In genomic region chr19:60463896-60464295, GRCm38 (mm10) we compare ENCODE assay signal across 8 mouse cellular contexts. TPM values are rescaled to one million over a fixed set of nuclear protein-coding genes. Genes with fewer than 3 reads are reported as not detected.
DNase-seq lines count a peak whose midpoint lies in the region; ATAC-seq and TF ChIP-seq lines count a peak whose summit lies in the region.

No protein-coding gene starts in this region.

- peak; percentile 8 for DNase-seq in urinary bladder, adult 18-20 months (ENCODE audit: low spot score in 2 of 2)
- DNase-seq in urinary bladder, postnatal 10 days (ENCODE audit: low spot score) = no peak
- DNase-seq in cerebellum, postnatal 36 days = peak; percentile 67
- peak; percentile 63 for DNase-seq in heart, adult 8-10 months (ENCODE audit: low spot score)
- DNase-seq in layer of hippocampus, adult 11-12 months (ENCODE audit: low spot score) = peak; percentile 81
- DNase-seq in lung, postnatal 0 days (ENCODE audit: low spot score) = peak; percentile 84
- DNase-seq in telencephalon, adult 2 months (ENCODE audit: low read depth, low spot score) = peak; percentile 96
- DNase-seq in thymus, postnatal 36 days = no peak

- no peaks in the 10 kb centered on the region for H3K9me3 ChIP-seq in lung, postnatal 0 days (ENCODE audit: low read length)

- peaks cover 26% of the 10 kb centered on the region; the same call in 1 of the 2 replicates for H3K27me3 ChIP-seq in lung, postnatal 0 days (replicated peaks; ENCODE audit: insufficient read depth, low read length)

- 6% methylated on average over 3 of the region's 3 CpGs for WGBS in lung, postnatal 0 days

- TF ChIP-seq EP300 in lung, postnatal 0 days (IDR thresholded peaks at IDR 0.05) = no peak

- no peak overlapping the region for H3K4me3 ChIP-seq in lung, postnatal 0 days (ENCODE audit: low read depth, low read length)

- H3K4me2 ChIP-seq in lung, postnatal 0 days (replicated peaks; ENCODE audit: low read depth, low read length) = no peak overlapping the region

- no peak overlapping the region for H3K9ac ChIP-seq in lung, postnatal 0 days (replicated peaks; ENCODE audit: low read depth)

- H3K36me3 ChIP-seq in lung, postnatal 0 days (ENCODE audit: insufficient read depth, low read length) = no peaks in the 10 kb centered on the region

- peak; percentile 72 for ATAC-seq in lung, postnatal 0 days

- H3K27ac ChIP-seq in lung, postnatal 0 days (ENCODE audit: low read length) = no peak overlapping the region

- no peak for TF ChIP-seq CTCF in lung, postnatal 0 days (IDR thresholded peaks at IDR 0.05)

- H3K4me1 ChIP-seq in lung, postnatal 0 days (ENCODE audit: insufficient read depth, low read depth, low read length) = 0 out of 2 replicates have a peak, but pooled peaks cover 9% of the 10 kb centered on the region

RNA-seq across cellular contexts. Expression of gene Prlhr, which starts 4.2 kb away (rescaled TPM):
- not detected for total RNA-seq in heart, adult 8-10 months (2022)
- not detected in 2 replicates for polyA plus RNA-seq in lung, postnatal 0 days (2015; fragmentation: Nextera tagmentation; extraction: Ambion mirVana)

Comparison
In these comparisons a context has a peak if more than half of its experiments do, and no peak if none do; other contexts are left out.
1. DNase-seq: peak in urinary bladder, adult 18-20 months (2 of 2), cerebellum, postnatal 36 days (2 of 2), heart, adult 8-10 months (single experiment), layer of hippocampus, adult 11-12 months (single experiment), lung, postnatal 0 days (single experiment) and telencephalon, adult 2 months (single experiment); none in urinary bladder, postnatal 10 days (single experiment) and thymus, postnatal 36 days (0 of 2).